ENCODE assay signal across 8 mouse cellular contexts in genomic region chr17:83277117-83277947, GRCm38 (mm10).
A peak's percentile ranks its signal among the peaks of the same experiment; 100 is the strongest.
DNase-seq lines count a peak whose midpoint lies in the region; ATAC-seq lines count a peak whose summit lies in the region.

No protein-coding gene starts in this region.

- H3K36me3 ChIP-seq in hindbrain, embryonic 14.5 days (replicated peaks; ENCODE audit: control insufficient read depth, insufficient read depth), result no peaks in the 10 kb centered on the region
- H3K36me3 ChIP-seq in limb, embryonic 13.5 days, result no peaks in the 10 kb centered on the region
- H3K36me3 ChIP-seq in midbrain, embryonic 11.5 days (ENCODE audit: control insufficient read depth, insufficient read depth, low read length), result no peaks in the 10 kb centered on the region

- peak overlapping the region; percentile 58 for H3K27ac ChIP-seq in hindbrain, embryonic 14.5 days
- peak overlapping the region; percentile 72 for H3K27ac ChIP-seq in limb, embryonic 13.5 days
- peak overlapping the region; percentile 4; the same call in 1 of the 2 replicates for H3K27ac ChIP-seq in midbrain, embryonic 11.5 days (ENCODE audit: low read depth, low read length)

- H3K4me1 ChIP-seq in hindbrain, embryonic 14.5 days (replicated peaks; ENCODE audit: control insufficient read depth, insufficient read depth, low read length), result peaks cover 21% of the 10 kb centered on the region
- H3K4me1 ChIP-seq in limb, embryonic 13.5 days, result peaks cover 50% of the 10 kb centered on the region
- peaks cover 7% of the 10 kb centered on the region for H3K4me1 ChIP-seq in midbrain, embryonic 11.5 days (ENCODE audit: control insufficient read depth, insufficient read depth, low read length)

- peak overlapping the region; percentile 71 for H3K9ac ChIP-seq in hindbrain, embryonic 14.5 days
- peak overlapping the region; percentile 59 for H3K9ac ChIP-seq in limb, embryonic 13.5 days
- H3K9ac ChIP-seq in midbrain, embryonic 11.5 days (ENCODE audit: low read length), result peak overlapping the region; percentile 61

- peak; percentile 64 for ATAC-seq in hindbrain, embryonic 14.5 days (ENCODE audit: low FRiP score)
- ATAC-seq in limb, embryonic 13.5 days (ENCODE audit: low FRiP score, low read depth), result peak; percentile 34; the same call in 1 of the 2 replicates
- peak; percentile 68 for ATAC-seq in midbrain, embryonic 11.5 days (ENCODE audit: low FRiP score)

- WGBS in hindbrain, embryonic 14.5 days, result 26% methylated on average over 26 of the region's 26 CpGs
- WGBS in limb, embryonic 13.5 days, result 21% methylated on average over 26 of the region's 26 CpGs
- WGBS in midbrain, embryonic 11.5 days, result 24% methylated on average over 26 of the region's 26 CpGs

- 0 out of 2 replicates have a peak overlapping the region, but pooled peaks have one; percentile 6 for H3K4me3 ChIP-seq in hindbrain, embryonic 14.5 days (replicated peaks; ENCODE audit: low read length)
- peak overlapping the region; percentile 15; the same call in 1 of the 2 replicates for H3K4me3 ChIP-seq in limb, embryonic 13.5 days
- peak overlapping the region; percentile 13; the same call in 1 of the 2 replicates for H3K4me3 ChIP-seq in midbrain, embryonic 11.5 days (ENCODE audit: low read depth, low read length)

- H3K9me3 ChIP-seq in hindbrain, embryonic 14.5 days (ENCODE audit: control insufficient read depth, low read length), result no peaks in the 10 kb centered on the region
- no peaks in the 10 kb centered on the region for H3K9me3 ChIP-seq in limb, embryonic 13.5 days
- no peaks in the 10 kb centered on the region for H3K9me3 ChIP-seq in midbrain, embryonic 11.5 days (ENCODE audit: control insufficient read depth, low read length)

- H3K27me3 ChIP-seq in hindbrain, embryonic 14.5 days (ENCODE audit: control insufficient read depth, insufficient read depth, low read length), result peaks cover 4% of the 10 kb centered on the region; the same call in 1 of the 2 replicates
- peaks cover 23% of the 10 kb centered on the region for H3K27me3 ChIP-seq in limb, embryonic 13.5 days
- H3K27me3 ChIP-seq in midbrain, embryonic 11.5 days (ENCODE audit: control insufficient read depth, insufficient read depth, low read length), result peaks cover 15% of the 10 kb centered on the region

- DNase-seq in CD8-positive naive resting alpha-beta T cell, adult 2 months (ENCODE audit: low read depth in 2 of 2, low spot score in 2 of 2), result peak; percentile 70 to 75
- DNase-seq in adrenal gland, postnatal 10 days, result peak; percentile 69
- DNase-seq in frontal cortex, postnatal 36 days (ENCODE audit: low spot score in 2 of 2), result peak; percentile 57 to 63
- DNase-seq in hindbrain, embryonic 14.5 days (ENCODE audit: low spot score), result peak; percentile 51
- peak; percentile 94 for DNase-seq in midbrain, embryonic 11.5 days (ENCODE audit: low spot score, missing footprints)
- DNase-seq in spleen, postnatal 14 days (ENCODE audit: low spot score in 2 of 2), result peak; percentile 47 to 59
- no peak for DNase-seq in cerebellum, adult 11 months

- H3K4me2 ChIP-seq in hindbrain, embryonic 14.5 days (replicated peaks), result peak overlapping the region; percentile 47
- H3K4me2 ChIP-seq in limb, embryonic 13.5 days (replicated peaks), result peak overlapping the region; percentile 91
- H3K4me2 ChIP-seq in midbrain, embryonic 11.5 days, result peak overlapping the region; percentile 46

Comparison
In these comparisons a context has a peak if more than half of its experiments do, and no peak if none do; other contexts are left out.
1. H3K27ac ChIP-seq: peak in every context shown above with its lines; median percentile 72 in limb, embryonic 13.5 days; 58 in hindbrain, embryonic 14.5 days; 4 in midbrain, embryonic 11.5 days.